Mouse (Mus musculus) liver, embryonic 14.5 days (tissue): ENCODE data around the gene Creb5.

Experiments
- CTCF ChIP-seq: IDR thresholded peaks from 2 replicates; pipeline ENCODE4 v1.5.1; 2016; ENCODE audit warnings: antibody characterized with exemption, low read depth, control low read depth
- EP300 ChIP-seq: IDR thresholded peaks from 2 replicates; pipeline ENCODE4 v1.6.1; 2016; ENCODE audit warnings: antibody characterized with exemption, low read depth

GRCm38 (mm10) chr6:53267732-53268505 is 19.2 kb upstream of the Creb5 start:
- TF ChIP-seq CTCF: no peak
- TF ChIP-seq EP300: no peak
